Mouse (Mus musculus): ENCODE measurements around the gene Golph3l.

The Golph3l gene

GRCm38 (mm10) chr3:95624628-95625503 is 36.1 kb downstream of the Golph3l start, which contains the start of gene Ensa:
Gene Ensa (plus strand): TSS chr3:95624993.
- CTCF ChIA-PET, result interaction anchor here (0.7 kb wide), 1 partner anchor 483 kb away, joined by 3 read pairs; no protein-coding TSS in a partner anchor

- CTCF ChIA-PET, result interaction anchor here (0.5 to 0.6 kb wide), 2 partner anchors 34 to 660 kb away, joined by 3 to 6 read pairs; no protein-coding TSS in a partner anchor
Observed at GRCm38 (mm10) chr3:95627763-95628162, 39.0 kb downstream of the Golph3l start.

- CTCF ChIA-PET, result no interaction called here
Observed at GRCm38 (mm10) chr3:95629755-95630154, 41.0 kb downstream of the Golph3l start.

GRCm38 (mm10) chr3:95630856-95631255 is 42.1 kb downstream of the Golph3l start:
- CTCF ChIA-PET, result no interaction called here

- CTCF ChIA-PET, result no interaction called here
Observed at GRCm38 (mm10) chr3:95631304-95631703, 42.6 kb downstream of the Golph3l start.

GRCm38 (mm10) chr3:95632648-95633588 is 44.2 kb downstream of the Golph3l start:
- CTCF ChIA-PET, result interaction anchor here (0.5 to 1.6 kb wide), 10 partner anchors 18 to 87 kb away, joined by 3 to 20 read pairs (median 5); no protein-coding TSS in a partner anchor

GRCm38 (mm10) chr3:95635636-95636035 is 46.9 kb downstream of the Golph3l start:
- CTCF ChIA-PET, result no interaction called here

GRCm38 (mm10) chr3:95636072-95636471 is 47.3 kb downstream of the Golph3l start:
- CTCF ChIA-PET, result no interaction called here

GRCm38 (mm10) chr3:95639694-95640093 is 51.0 kb downstream of the Golph3l start:
- CTCF ChIA-PET, result interaction anchor here (1.0 kb wide), 2 partner anchors 32 to 120 kb away, joined by 3 to 4 read pairs; no protein-coding TSS in a partner anchor

- CTCF ChIA-PET, result no interaction called here
Observed at GRCm38 (mm10) chr3:95643097-95643496, 54.4 kb downstream of the Golph3l start.

- CTCF ChIA-PET, result interaction anchor here (1.0 to 1.1 kb wide), 2 partner anchors 17 to 26 kb away, joined by 3 read pairs; no protein-coding TSS in a partner anchor
Observed at GRCm38 (mm10) chr3:95645313-95646235, 56.8 kb downstream of the Golph3l start.

GRCm38 (mm10) chr3:95648016-95648415 is 59.3 kb downstream of the Golph3l start:
- CTCF ChIA-PET, result interaction anchor here (0.6 kb wide), 1 partner anchor 185 kb away, joined by 4 read pairs; no protein-coding TSS in a partner anchor

- CTCF ChIA-PET, result interaction anchor here (0.5 to 1.5 kb wide), 7 partner anchors 17 to 221 kb away, joined by 3 to 20 read pairs (median 3); partner anchors contain the start of genes Mrps21, Prpf3 and Rprd2
Observed at GRCm38 (mm10) chr3:95650276-95651032, 61.7 kb downstream of the Golph3l start.

GRCm38 (mm10) chr3:95651033-95651373 is 62.3 kb downstream of the Golph3l start:
- CTCF ChIA-PET, result interaction anchor here (0.5 to 1.5 kb wide), 8 partner anchors 10 to 220 kb away, joined by 3 to 20 read pairs (median 3); partner anchors contain the start of genes Mrps21, Prpf3 and Rprd2

- CTCF ChIA-PET, result interaction anchor here (0.5 to 1.5 kb wide), 9 partner anchors 11 to 220 kb away, joined by 3 to 20 read pairs (median 3); partner anchors contain the start of genes Mrps21 and Rprd2
Observed at GRCm38 (mm10) chr3:95651391-95652203, 62.9 kb downstream of the Golph3l start.

- CTCF ChIA-PET, result interaction anchor here (0.6 to 1.0 kb wide), 3 partner anchors 11 to 26 kb away, joined by 3 to 6 read pairs (median 4); no protein-coding TSS in a partner anchor
Observed at GRCm38 (mm10) chr3:95652204-95652811, 63.6 kb downstream of the Golph3l start.

GRCm38 (mm10) chr3:95652871-95653270 is 64.1 kb downstream of the Golph3l start:
- CTCF ChIA-PET, result no interaction called here

- CTCF ChIA-PET, result interaction anchor here (0.6 kb wide), 1 partner anchor 12 kb away, joined by 12 read pairs; no protein-coding TSS in a partner anchor
Observed at GRCm38 (mm10) chr3:95653473-95654034, 64.8 kb downstream of the Golph3l start.
